Mouse (Mus musculus): ENCODE data around the gene Yipf4.

- TF ChIP-seq POLR2A (IDR thresholded peaks at IDR 0.05; ENCODE audit: low read depth, low read length) (no peak), CTCF (IDR thresholded peaks at IDR 0.05; ENCODE audit: borderline replicate concordance, insufficient read depth, low read length) (no peak)
These were observed 10.9 kb downstream of the Yipf4 start for GRCm38 (mm10) chr17:74500204-74500603.
